Mouse (Mus musculus) cerebellum, postnatal 36 days (tissue): ENCODE data around the gene Rundc3b.

Experiments
- DNase-seq, 2 experiments: peaks; one replicate each; pipeline ENCODE4 v3.0.0; 2021 to 2022; ENCODE audit warnings: mixed read lengths in 2 of 2

The Rundc3b gene

GRCm38 (mm10) chr5:8488701-8489297 is 134.0 kb downstream of the Rundc3b start:
- no peak for DNase-seq

- no peak for DNase-seq
Measured at GRCm38 (mm10) chr5:8487989-8488700, 134.6 kb downstream of the Rundc3b start.

GRCm38 (mm10) chr5:8456561-8456960 is 166.2 kb downstream of the Rundc3b start:
- DNase-seq = no peak

- no peak for DNase-seq
Measured at GRCm38 (mm10) chr5:8455565-8455964, 167.2 kb downstream of the Rundc3b start.
